Mouse (Mus musculus): Measurements from ENCODE around the gene Alg11. TPM values are rescaled to one million over a fixed set of nuclear protein-coding genes. Genes with fewer than 3 reads are reported as not detected.

The Alg11 gene
- total RNA-seq, 2 experiments from 2014 or later, result 30.6 to 32.0 TPM

DNA sequence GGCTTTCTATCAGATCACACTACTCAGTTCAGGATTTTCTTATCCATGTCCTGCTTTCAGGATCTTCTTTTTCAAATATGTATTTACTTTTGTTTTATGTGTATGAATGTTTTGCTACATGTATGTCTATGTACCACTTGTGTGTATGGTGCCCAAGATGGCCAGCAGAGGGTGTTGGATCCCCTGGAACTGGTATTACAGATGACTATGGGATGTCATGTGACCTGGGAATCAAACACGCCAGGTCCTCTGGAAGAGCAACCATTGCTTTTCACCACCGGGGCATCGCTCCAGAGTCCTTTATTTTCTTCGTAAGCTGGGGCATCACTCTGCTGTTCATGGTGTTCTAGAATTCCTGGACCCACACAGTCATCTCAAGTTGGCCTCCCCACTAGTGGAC is 28.7 kb downstream of the Alg11 start:
- H3K4me3 ChIP-seq, result no peak overlapping the region
- intact Hi-C loops (cut with DNase I), result no loop called here
- no peak for DNase-seq (ENCODE audit: extremely low spot score in 1 of 2, low spot score in 2 of 2)
- no peak for TF ChIP-seq CTCF (IDR thresholded peaks at IDR 0.05)
- no peak overlapping the region for H3K27ac ChIP-seq

- no peak for DNase-seq (ENCODE audit: extremely low spot score in 1 of 2, low spot score in 2 of 2)
- intact Hi-C loops (cut with DNase I), result no loop called here
- no peak overlapping the region for H3K27ac ChIP-seq
- no peak; the same call in none of the 2 replicates for TF ChIP-seq CTCF (IDR thresholded peaks at IDR 0.05)
- no peak overlapping the region for H3K4me3 ChIP-seq
Observed at GRCm38 (mm10) chr8:22091568-22091967, 31.0 kb downstream of the Alg11 start.

- intact Hi-C loops (cut with DNase I), result no loop called here
- TF ChIP-seq CTCF (IDR thresholded peaks at IDR 0.05), result no peak
- no peak for DNase-seq (ENCODE audit: extremely low spot score in 1 of 2, low spot score in 2 of 2)
Observed at GRCm38 (mm10) chr8:22107020-22107419, 46.5 kb downstream of the Alg11 start.

More at GRCm38 (mm10) chr8:22107020-22107419, 46.5 kb downstream of the Alg11 start:
- no peak overlapping the region for H3K27ac ChIP-seq
- no peak overlapping the region for H3K4me3 ChIP-seq

Other genes with a start within 250 kb of the Alg11 start
- gene Defb50, start 237.2 kb upstream of the Alg11 start, total RNA-seq (2021), result not detected
- gene Defb2, start 220.8 kb upstream of the Alg11 start, total RNA-seq (2021), result not detected
- gene Defb10, start 201.8 kb upstream of the Alg11 start, total RNA-seq (2021), result not detected
- not detected for gene Defb9, start 175.3 kb upstream of the Alg11 start, total RNA-seq (2021)
- not detected for gene Defb11, start 154.3 kb upstream of the Alg11 start, total RNA-seq (2021)
- not detected for gene Defb15, start 128.0 kb upstream of the Alg11 start, total RNA-seq (2021)
- gene Defb35, start 122.4 kb upstream of the Alg11 start, total RNA-seq (2021), result not detected
- gene Defb13, start 114.0 kb upstream of the Alg11 start, total RNA-seq (2021), result not detected
- not detected for gene Fam90a1a, start 102.0 kb upstream of the Alg11 start, total RNA-seq (2021)
- not detected for gene Ccdc70, start 90.9 kb upstream of the Alg11 start, total RNA-seq (2021)
- gene Atp7b, start 416 bp upstream of the Alg11 start, total RNA-seq (2021), result 1 to 10 TPM; 1.9 to 2.1 TPM
- not detected for gene Nek5, start 64.3 kb downstream of the Alg11 start, total RNA-seq (2021)
- 1 to 10 TPM; 1.3 to 1.9 TPM for gene Nek3, start 105.7 kb downstream of the Alg11 start, total RNA-seq (2021)
- under 1 TPM; 0.34 to 0.70 TPM for gene Ckap2, start 125.1 kb downstream of the Alg11 start, total RNA-seq (2021)
- gene Vps36, start 132.1 kb downstream of the Alg11 start, total RNA-seq (2021), result 10 to 100 TPM; 23.6 to 25.7 TPM
- gene Thsd1, start 166.6 kb downstream of the Alg11 start, total RNA-seq (2021), result 1 to 10 TPM; 2.6 to 3.9 TPM
- gene Tpte, start 222.7 kb downstream of the Alg11 start, total RNA-seq (2021), result not detected

Measured in left cerebral cortex, adult 2 months (tissue).